Mouse (Mus musculus) E14TG2a.4 (cell line): ENCODE results near the gene Kcnip1.

Source experiments
- H3K27me3 ChIP-seq: 2 replicates; pipeline ENCODE4 v1.6.1; 2014; ENCODE audit warnings: low read length, control low read depth; ENCODE audit not compliant: insufficient read depth
- H3K36me3 ChIP-seq: 2 replicates; pipeline ENCODE4 v1.6.1; 2014; ENCODE audit warnings: low read length, control low read depth; ENCODE audit not compliant: insufficient read depth
- H3K4me1 ChIP-seq: replicated peaks from 2 replicates; pipeline ENCODE4 v1.6.1; 2014; ENCODE audit warnings: low read depth, low read length, control low read depth
- H3K4me3 ChIP-seq: replicated peaks from 2 replicates; pipeline ENCODE4 v1.5.1; 2014; ENCODE audit warnings: mild to moderate bottlenecking, low read length
- H3K9me3 ChIP-seq: 2 replicates; pipeline ENCODE4 v1.6.1; 2014; ENCODE audit warnings: low read length, control low read depth
- CTCF ChIP-seq: conservative IDR thresholded peaks from 2 replicates; pipeline ENCODE4 v1.5.1; 2014; ENCODE audit warnings: low read length
- NANOG ChIP-seq: IDR thresholded peaks from 2 replicates; pipeline ENCODE4 v1.6.1; 2014; ENCODE audit warnings: borderline replicate concordance, low read length, mixed read lengths
- POU5F1 ChIP-seq: IDR thresholded peaks from 2 replicates; pipeline ENCODE4 v1.6.1; 2014; ENCODE audit warnings: low read length, borderline replicate concordance

The Kcnip1 gene

GRCm38 (mm10) chr11:33752431-33752873, 240.5 kb downstream of the Kcnip1 start:
- 0 out of 2 replicates have a peak, but pooled peaks cover 6% of the 10 kb centered on the region for H3K4me1 ChIP-seq
- no peaks in the 10 kb centered on the region for H3K36me3 ChIP-seq
- peaks cover 31% of the 10 kb centered on the region for H3K27me3 ChIP-seq
- no peak overlapping the region for H3K4me3 ChIP-seq
- H3K9me3 ChIP-seq = no peaks in the 10 kb centered on the region
- TF ChIP-seq POU5F1 (no peak), NANOG (no peak), CTCF (no peak)

DNA sequence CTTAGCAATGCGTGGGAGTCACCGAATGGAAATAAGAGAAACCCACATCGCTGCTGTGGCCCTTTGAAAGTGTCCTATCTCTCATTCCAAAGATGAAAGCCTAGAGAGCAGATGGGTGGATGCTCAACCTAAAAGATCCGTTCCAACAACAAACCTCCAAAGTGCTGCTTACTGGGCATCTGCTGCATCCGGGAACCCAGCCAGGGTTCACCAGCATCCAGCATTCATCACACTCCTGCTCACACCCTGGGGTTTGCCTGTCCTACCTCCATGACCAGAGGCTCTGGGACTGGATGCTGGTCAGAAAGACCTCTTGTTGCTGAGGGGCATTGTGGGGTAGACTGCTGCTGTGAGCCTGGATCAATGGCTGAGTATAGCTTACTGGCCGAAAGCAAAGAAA, 241.4 kb downstream of the Kcnip1 start:
- Histone ChIP-seq H3K4me3 (no peak overlapping the region), H3K4me1 (0 out of 2 replicates have a peak, but pooled peaks cover 6% of the 10 kb centered on the region), H3K9me3 (no peaks in the 10 kb centered on the region), H3K36me3 (no peaks in the 10 kb centered on the region), H3K27me3 (peaks cover 25% of the 10 kb centered on the region)
- TF ChIP-seq NANOG (no peak), CTCF (no peak), POU5F1 (no peak)

DNA sequence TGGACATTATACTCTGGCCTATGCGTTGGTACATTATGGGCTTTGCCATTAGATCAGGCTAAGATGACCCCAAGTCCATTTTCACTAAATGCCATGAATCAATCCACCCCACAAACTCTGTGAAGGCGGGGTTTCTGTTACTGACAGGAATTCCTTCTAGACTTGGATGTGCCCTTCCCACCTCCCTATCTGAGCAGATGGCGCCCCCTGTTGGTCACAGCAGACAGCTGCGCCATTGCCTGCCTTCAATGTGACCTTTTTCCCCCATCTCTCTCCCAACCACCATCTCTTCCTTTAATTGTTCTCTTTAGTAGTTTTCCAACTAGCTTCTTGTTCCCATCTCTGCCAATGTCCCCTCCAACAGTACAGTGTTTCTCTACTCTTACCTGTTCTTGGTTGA, 243.0 kb downstream of the Kcnip1 start:
- H3K27me3 ChIP-seq = peaks cover 10% of the 10 kb centered on the region
- no peaks in the 10 kb centered on the region for H3K36me3 ChIP-seq
- H3K4me1 ChIP-seq = 0 out of 2 replicates have a peak, but pooled peaks cover 6% of the 10 kb centered on the region
- no peaks in the 10 kb centered on the region for H3K9me3 ChIP-seq
- H3K4me3 ChIP-seq = no peak overlapping the region
- TF ChIP-seq POU5F1 (no peak), NANOG (no peak), CTCF (peak; percentile 88)

DNA sequence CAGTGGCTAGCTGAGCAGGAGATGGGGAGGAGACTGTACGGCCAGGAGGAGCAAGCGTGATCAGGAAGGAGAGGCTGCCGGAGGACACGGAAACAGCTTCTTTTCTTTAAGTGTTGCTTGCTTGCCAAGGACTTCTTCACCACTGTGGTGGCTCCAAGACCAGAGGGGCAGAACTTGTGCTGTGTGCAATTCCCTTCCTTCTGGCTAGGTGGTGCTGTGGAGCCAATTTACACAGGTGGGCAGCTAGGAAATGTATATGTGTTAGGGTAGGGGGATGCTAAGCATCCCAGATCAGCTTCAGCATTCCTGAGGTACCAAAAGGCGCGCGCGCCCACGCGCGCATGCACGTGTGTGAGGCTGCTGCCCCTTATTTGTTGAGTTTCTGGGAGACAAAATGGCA, 243.5 kb downstream of the Kcnip1 start:
- Histone ChIP-seq H3K4me3 (no peak overlapping the region), H3K36me3 (no peaks in the 10 kb centered on the region), H3K4me1 (0 out of 2 replicates have a peak, but pooled peaks cover 6% of the 10 kb centered on the region), H3K27me3 (peaks cover 8% of the 10 kb centered on the region; the same call in 1 of the 2 replicates), H3K9me3 (no peaks in the 10 kb centered on the region)
- no peak for TF ChIP-seq POU5F1
- peak; percentile 93 for TF ChIP-seq CTCF
- TF ChIP-seq NANOG = no peak

DNA sequence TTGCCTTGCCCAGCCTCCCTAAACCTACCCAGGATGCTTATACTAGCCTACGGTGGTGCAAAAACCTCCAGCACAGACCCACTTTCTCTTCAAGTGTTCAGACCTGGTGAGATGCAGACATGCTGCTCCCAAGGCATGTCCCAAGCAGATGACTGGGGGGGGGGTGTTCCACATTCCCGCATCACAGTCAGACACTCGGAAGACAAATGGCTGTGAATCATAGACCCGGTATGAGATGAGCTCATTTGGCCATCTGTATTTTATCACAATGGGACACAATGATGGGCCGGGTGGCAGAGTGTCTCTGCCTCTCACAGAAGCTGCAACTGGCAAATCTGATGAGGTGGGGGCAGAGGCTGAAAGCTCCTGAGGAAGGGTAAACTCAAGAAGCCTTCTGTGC, 244.2 kb downstream of the Kcnip1 start:
- no peak for TF ChIP-seq NANOG
- TF ChIP-seq CTCF = no peak
- TF ChIP-seq POU5F1 = no peak

DNA sequence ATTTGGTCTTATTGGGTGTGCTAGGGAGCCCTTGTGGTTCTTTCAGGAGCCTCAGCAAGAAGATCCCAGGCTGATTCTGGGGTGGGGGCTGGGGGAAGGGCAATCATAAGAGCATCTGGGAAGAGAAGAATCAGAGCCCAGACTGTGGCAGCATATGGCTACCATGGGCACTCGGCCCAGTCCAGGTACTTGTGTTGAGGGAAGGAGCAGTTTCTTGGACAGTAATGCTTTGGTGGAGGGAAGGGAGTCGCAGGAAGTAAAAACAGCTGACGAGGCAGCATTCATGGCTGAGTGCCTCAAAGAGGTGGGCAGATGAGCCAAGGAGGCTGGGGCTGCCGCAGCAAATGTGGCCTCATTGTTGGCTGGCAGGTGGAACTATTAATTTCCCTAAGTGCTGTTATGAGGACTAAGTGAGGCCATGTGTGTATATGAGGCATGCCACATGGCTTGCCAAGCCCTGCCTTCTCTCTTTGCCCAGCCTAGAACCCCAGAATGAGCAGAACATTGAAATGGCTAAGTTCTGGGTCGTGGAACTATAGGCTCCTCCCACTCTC, 245.5 kb downstream of the Kcnip1 start:
- H3K9me3 ChIP-seq = no peaks in the 10 kb centered on the region
- no peak for TF ChIP-seq POU5F1
- TF ChIP-seq CTCF = no peak
- no peak for TF ChIP-seq NANOG
- no peak overlapping the region for H3K4me3 ChIP-seq
- H3K36me3 ChIP-seq = no peaks in the 10 kb centered on the region
- H3K27me3 ChIP-seq = no peaks in the 10 kb centered on the region; the same call in 1 of the 2 replicates
- H3K4me1 ChIP-seq = 0 out of 2 replicates have a peak, but pooled peaks cover 6% of the 10 kb centered on the region

More for the DNA sequence above, 244.2 kb downstream of the Kcnip1 start:
- Histone ChIP-seq H3K4me3 (no peak overlapping the region), H3K27me3 (peaks cover 2% of the 10 kb centered on the region; the same call in 1 of the 2 replicates), H3K4me1 (0 out of 2 replicates have a peak, but pooled peaks cover 6% of the 10 kb centered on the region), H3K9me3 (no peaks in the 10 kb centered on the region), H3K36me3 (no peaks in the 10 kb centered on the region)

GRCm38 (mm10) chr11:33746402-33746801, 246.6 kb downstream of the Kcnip1 start:
- 0 out of 2 replicates have a peak, but pooled peaks cover 6% of the 10 kb centered on the region for H3K4me1 ChIP-seq
- TF ChIP-seq CTCF (no peak), NANOG (no peak), POU5F1 (no peak)
- H3K27me3 ChIP-seq = no peaks in the 10 kb centered on the region; the same call in 1 of the 2 replicates
- H3K36me3 ChIP-seq = no peaks in the 10 kb centered on the region
- no peak overlapping the region for H3K4me3 ChIP-seq
- H3K9me3 ChIP-seq = no peaks in the 10 kb centered on the region

DNA sequence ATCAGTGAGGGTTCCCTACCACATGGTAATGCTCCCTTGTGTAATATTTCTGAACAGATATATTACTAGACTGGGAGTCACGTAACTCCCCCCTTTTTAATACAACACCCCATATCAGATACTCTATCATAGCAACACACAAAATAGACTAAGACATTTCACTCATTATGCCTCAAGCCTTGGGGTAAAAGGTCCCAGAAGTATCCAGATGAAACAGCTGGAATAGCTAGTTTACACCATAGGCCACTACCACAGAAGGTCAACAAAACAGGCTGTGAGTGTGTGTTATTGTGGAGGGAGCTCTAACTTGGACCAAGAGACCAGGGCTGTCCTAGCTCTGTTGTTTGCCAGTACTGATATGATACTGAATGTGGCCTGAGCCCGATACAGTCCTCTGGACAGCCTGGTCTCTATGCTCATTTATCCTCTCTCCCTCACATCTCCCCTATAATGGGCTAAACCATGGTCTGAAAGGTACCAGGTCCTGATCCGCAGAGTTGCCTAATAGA, 247.1 kb downstream of the Kcnip1 start:
- H3K9me3 ChIP-seq = no peaks in the 10 kb centered on the region
- no peaks in the 10 kb centered on the region; the same call in 1 of the 2 replicates for H3K27me3 ChIP-seq
- H3K4me3 ChIP-seq = no peak overlapping the region
- no peaks in the 10 kb centered on the region for H3K36me3 ChIP-seq
- TF ChIP-seq POU5F1 (no peak), NANOG (no peak), CTCF (no peak)
- H3K4me1 ChIP-seq = 0 out of 2 replicates have a peak, but pooled peaks cover 6% of the 10 kb centered on the region

DNA sequence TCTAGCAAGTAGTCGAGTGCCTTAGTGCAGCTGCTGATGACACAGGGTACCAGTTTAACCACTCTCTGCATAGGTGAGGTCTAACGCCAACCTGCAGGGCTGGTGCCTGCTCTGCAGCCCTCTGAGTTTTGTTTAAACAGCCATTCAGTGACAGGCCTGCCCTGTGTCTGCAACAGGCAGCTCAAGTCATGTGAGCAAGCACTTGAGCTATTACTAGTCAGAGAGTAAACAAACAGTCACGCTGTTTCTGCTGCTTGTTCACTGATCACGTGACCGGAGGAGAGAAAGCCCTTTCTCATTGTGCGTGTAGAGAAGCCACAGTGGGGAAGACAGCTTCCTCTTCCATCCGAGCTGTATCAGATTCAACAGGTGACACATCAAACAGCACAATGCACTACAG, 248.5 kb downstream of the Kcnip1 start:
- H3K4me3 ChIP-seq = no peak overlapping the region
- H3K27me3 ChIP-seq = no peaks in the 10 kb centered on the region; the same call in 1 of the 2 replicates
- 0 out of 2 replicates have a peak, but pooled peaks cover 3% of the 10 kb centered on the region for H3K4me1 ChIP-seq
- TF ChIP-seq POU5F1 (no peak), CTCF (no peak), NANOG (no peak)
- H3K36me3 ChIP-seq = no peaks in the 10 kb centered on the region
- no peaks in the 10 kb centered on the region for H3K9me3 ChIP-seq
